Mouse (Mus musculus): ENCODE data around the gene Atp6v1a.

DNA sequence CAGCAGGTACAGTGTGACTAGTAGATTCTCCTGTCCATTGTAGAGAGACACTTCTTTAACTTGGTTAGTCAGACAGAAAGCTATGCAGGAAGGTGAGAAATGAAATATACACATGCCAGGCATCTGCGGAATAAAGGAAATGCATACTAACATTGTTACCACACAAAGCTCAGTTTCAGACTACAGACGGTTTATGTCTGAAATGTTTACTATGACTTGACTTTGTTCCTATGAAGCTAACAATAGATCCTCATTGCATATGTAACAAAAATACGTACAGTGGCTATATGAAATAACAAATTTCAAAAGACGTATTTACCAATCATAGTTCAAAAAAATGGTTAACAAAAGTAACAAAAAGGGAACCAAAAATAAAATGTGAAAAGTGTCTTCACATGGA is 47.7 kb upstream of the Atp6v1a start:
- no peak for TF ChIP-seq CTCF (IDR thresholded peaks at IDR 0.05; ENCODE audit: low read depth)
- TF ChIP-seq EP300 (IDR thresholded peaks at IDR 0.05; ENCODE audit: low read depth), result no peak
